Mouse (Mus musculus) cerebellum, postnatal 4 days (tissue): Measurements from ENCODE around the gene Men1.

Source experiments
- DNase-seq, 2 experiments: peaks; one replicate each; pipeline ENCODE4 v3.0.0; 2022; ENCODE audit warnings: low spot score in 2 of 2, mixed read lengths in 1 of 2

Men1 gene

GRCm38 (mm10) chr19:6390251-6390650 lies 55.5 kb downstream of the Men1 start:
- no peak for DNase-seq
